Mouse (Mus musculus): ENCODE measurements around the gene Serpina10. TPM values are rescaled to one million over a fixed set of nuclear protein-coding genes. Genes with fewer than 3 reads are reported as not detected.
"Not testable (repeated sequence)": the region's sequence is repeated elsewhere in the genome, so short reads cannot be mapped to it uniquely, and the experiment has no call there.

Serpina10 gene
- total RNA-seq (2014; fragmentation: Nextera tagmentation) (not detected in 2 replicates), total RNA-seq (2017) (not detected in 2 replicates)

GRCm38 (mm10) chr12:103631203-103631612 is at the start of gene Serpina10:
Serpina10 (minus strand) TSS chr12:103631444.
- ATAC-seq (replicated peaks; ENCODE audit: poor library complexity, severe bottlenecking), result no peak

DNA sequence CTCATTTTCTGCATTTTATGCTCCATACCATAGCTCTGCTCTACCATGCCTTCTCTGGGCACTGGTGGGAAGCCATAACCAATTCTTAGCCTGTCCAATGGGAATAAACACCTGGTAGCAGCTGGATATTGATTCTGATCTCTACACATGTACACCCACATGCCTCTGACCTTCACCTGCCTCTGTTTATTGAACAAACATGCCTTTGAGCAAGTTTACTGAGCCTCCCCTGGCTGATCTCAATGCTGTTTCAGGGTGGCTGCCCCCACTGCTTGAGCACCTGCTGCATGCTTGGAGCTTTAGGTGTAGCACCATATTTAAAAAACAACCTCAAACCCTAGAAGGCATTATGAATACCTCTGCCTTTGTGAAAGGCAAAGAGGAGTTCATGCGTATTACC is 48.6 kb upstream of the Serpina10 start:
- not testable (repeated sequence) for ATAC-seq (replicated peaks; ENCODE audit: poor library complexity, severe bottlenecking)

DNA sequence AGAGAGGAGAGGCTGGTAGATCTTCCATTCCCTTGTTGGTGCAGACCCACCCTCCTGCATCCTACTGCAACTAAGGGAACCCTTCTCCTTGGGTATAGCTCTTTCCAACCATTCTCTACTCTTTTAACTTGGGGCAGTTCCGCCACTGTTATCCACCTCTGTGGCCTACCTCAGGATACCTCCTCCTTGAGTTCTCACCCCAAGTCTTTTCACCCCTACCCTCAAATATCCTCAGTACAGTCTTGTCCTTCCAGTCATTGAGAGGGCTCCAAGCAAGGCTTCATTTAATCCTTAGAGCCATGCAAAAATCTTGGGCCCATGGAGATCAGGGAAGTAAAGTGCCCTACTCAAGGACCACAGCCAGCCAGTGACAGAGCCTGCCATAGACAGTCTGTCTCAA is 44.8 kb upstream of the Serpina10 start, which contains the start of gene Serpina16:
Serpina16 (minus strand) TSS at position 101 of the 400 bp plus-strand sequence.
- ATAC-seq (replicated peaks; ENCODE audit: poor library complexity, severe bottlenecking), result no peak

DNA sequence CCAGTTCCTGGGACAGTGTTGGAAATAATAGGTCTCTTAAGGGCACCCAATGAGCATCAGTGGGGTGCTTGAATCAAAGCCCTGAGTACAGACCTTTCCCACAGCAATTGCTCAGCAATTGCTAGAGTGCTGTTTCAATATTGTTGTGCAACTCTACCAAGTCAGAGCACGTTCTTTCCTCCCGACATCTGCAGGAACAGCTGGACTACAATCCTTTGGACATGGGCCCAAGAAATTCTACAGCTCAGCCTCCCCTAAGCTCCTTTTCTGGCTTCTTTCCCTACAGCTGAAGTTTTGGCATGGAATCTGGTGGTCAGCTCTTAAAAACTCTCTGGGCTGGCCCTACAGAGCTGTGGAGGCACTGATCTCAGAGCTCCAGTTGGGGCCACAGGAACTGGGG is 41.9 kb upstream of the Serpina10 start:
- no peak for ATAC-seq (replicated peaks; ENCODE audit: poor library complexity, severe bottlenecking)

DNA sequence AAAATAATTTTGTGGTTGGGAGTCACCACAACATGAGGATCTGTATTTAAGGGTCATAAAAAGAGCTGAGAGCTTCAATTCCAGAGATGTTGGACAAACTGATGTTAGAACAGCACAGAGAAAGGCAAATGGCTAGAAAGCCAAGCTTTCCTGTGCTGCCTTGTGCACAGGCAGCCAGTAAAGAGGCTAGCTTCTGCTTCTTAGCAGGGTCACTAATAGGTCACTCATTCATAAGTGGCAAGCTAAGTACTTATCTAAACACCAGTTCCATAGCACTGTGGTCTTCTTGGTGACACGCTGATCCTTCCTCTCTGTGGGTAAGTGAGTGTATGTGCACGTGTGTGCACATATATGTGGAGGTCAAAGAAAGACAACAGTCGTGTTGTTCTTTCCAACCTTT is 40.2 kb upstream of the Serpina10 start:
- no peak for ATAC-seq (replicated peaks; ENCODE audit: poor library complexity, severe bottlenecking)

GRCm38 (mm10) chr12:103670964-103671363 is 39.7 kb upstream of the Serpina10 start:
- ATAC-seq (replicated peaks; ENCODE audit: poor library complexity, severe bottlenecking), result no peak

GRCm38 (mm10) chr12:103670344-103670743 is 39.1 kb upstream of the Serpina10 start:
- ATAC-seq (replicated peaks; ENCODE audit: poor library complexity, severe bottlenecking), result no peak

DNA sequence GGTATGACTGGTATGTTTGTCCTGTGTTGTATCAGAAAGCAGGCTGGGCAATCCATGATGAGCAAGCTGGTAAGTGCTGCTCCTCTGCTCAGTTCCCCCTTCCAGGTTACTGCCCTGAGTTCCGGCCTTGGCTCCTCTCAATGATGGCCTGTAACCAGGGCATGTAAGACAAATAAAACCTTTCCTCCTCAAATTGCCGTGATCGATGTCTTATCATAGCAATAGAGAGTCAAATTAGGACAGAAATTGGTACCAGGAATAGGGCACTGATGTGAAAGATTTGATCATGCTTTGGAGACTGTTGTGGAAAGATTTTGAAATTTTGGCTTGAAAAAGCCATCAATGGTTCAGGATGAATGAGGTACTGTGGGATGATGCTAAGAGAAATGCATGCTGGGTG is 34.0 kb upstream of the Serpina10 start:
- no peak for ATAC-seq (replicated peaks; ENCODE audit: poor library complexity, severe bottlenecking)

- ATAC-seq (replicated peaks; ENCODE audit: poor library complexity, severe bottlenecking), result not testable (repeated sequence)
Measured at GRCm38 (mm10) chr12:103662053-103662452, 30.8 kb upstream of the Serpina10 start.

GRCm38 (mm10) chr12:103660076-103660475 is 28.8 kb upstream of the Serpina10 start:
- no peak for ATAC-seq (replicated peaks; ENCODE audit: poor library complexity, severe bottlenecking)

DNA sequence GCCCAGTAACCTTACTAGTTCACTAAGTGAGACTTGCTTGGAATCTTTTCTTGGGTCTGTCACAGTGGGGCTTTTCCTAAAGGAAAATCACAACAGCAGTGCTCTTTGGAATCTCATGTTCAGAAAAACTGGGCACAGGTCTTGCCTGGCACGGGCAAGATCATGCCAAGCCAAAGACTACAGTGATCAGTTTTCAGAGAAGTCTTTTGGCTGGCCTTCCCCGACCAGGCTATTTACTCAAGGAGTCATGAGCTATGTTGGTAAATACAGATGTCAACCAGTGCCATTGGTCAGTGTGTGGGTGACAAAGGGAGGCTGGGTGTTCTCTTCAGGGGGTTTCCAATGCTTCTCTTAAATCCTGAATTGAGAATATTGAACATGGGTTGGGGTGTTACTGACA is 27.9 kb upstream of the Serpina10 start:
- no peak for ATAC-seq (replicated peaks; ENCODE audit: poor library complexity, severe bottlenecking)

GRCm38 (mm10) chr12:103657991-103658390 is 26.7 kb upstream of the Serpina10 start:
- ATAC-seq (replicated peaks; ENCODE audit: poor library complexity, severe bottlenecking), result no peak

- no peak for ATAC-seq (replicated peaks; ENCODE audit: poor library complexity, severe bottlenecking)
Measured at GRCm38 (mm10) chr12:103656848-103657626, 25.8 kb upstream of the Serpina10 start, which contains the start of gene Serpina6. Serpina6 (minus strand) TSS chr12:103657212.

DNA sequence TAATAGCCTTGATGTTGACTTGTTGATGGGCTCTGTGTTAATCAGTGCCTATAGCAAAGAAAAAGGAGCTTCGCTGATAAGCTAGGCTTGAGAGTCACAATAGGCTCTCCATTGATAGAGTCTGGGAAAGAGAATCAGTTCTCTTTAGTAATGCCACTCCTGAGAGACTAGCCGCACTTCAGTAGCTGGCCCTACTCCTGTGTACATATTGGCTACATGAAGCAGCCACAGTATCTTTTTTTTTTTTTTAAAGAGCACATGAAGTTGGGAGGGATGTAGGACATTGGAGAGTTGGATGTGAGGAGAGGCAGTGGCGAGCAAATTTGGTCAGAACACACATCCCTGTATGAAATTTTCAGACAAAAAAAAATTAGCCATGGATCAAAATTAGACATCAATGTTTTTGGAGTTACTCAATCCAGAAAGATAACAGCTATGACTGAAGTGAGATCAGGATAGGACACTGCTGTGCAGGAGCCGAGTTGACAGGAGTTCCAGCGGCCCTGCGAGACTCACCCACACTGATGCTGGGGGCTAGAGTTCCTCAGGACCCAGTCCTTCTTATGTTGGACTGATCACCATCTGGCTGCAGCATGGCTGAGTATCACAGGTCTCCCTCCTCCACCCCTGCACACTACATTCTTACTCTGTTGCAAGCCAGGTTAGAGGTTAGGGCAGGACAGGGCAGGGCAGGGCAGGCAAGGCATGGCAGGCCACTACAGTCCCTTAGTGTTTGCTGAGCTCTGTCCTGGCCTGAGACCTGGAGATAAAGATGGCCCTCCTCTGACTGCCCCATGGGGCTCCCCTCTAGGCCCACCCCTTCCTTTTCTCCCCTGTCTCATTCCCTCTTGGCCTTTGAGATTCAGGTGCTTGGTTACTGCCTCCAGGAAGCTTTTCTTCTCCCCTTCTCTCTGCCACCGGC is 24.1 kb upstream of the Serpina10 start:
- no peak for ATAC-seq (replicated peaks; ENCODE audit: poor library complexity, severe bottlenecking)

GRCm38 (mm10) chr12:103653836-103654235 is 22.6 kb upstream of the Serpina10 start:
- no peak for ATAC-seq (replicated peaks; ENCODE audit: poor library complexity, severe bottlenecking)

GRCm38 (mm10) chr12:103646314-103646713 is 15.1 kb upstream of the Serpina10 start:
- no peak for ATAC-seq (replicated peaks; ENCODE audit: poor library complexity, severe bottlenecking)

DNA sequence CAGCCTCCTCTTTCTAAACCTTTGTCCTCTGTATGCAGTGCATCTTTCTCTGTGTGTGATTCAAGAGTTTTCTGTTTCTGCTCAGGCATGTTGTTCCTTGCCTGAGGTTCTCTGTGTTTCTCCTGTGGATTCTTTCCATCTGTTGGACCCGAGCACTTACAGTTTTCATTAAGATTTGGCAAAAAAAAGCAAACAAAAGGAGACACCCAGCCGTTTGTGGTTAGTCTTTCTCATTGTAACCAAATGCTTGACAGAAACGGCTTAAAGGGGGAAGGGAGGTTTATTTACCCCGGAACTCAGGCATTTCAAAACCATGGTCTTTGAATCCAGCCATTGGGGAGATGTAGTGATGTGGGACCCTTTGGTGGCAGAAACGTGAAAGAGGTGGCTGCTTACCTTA is 13.4 kb upstream of the Serpina10 start:
- no peak for ATAC-seq (replicated peaks; ENCODE audit: poor library complexity, severe bottlenecking)

- no peak for ATAC-seq (replicated peaks; ENCODE audit: poor library complexity, severe bottlenecking)
Measured at GRCm38 (mm10) chr12:103643818-103644217, 12.6 kb upstream of the Serpina10 start.

- ATAC-seq (replicated peaks; ENCODE audit: poor library complexity, severe bottlenecking), result peak; percentile 68
Measured at GRCm38 (mm10) chr12:103643336-103643735, 12.1 kb upstream of the Serpina10 start.

DNA sequence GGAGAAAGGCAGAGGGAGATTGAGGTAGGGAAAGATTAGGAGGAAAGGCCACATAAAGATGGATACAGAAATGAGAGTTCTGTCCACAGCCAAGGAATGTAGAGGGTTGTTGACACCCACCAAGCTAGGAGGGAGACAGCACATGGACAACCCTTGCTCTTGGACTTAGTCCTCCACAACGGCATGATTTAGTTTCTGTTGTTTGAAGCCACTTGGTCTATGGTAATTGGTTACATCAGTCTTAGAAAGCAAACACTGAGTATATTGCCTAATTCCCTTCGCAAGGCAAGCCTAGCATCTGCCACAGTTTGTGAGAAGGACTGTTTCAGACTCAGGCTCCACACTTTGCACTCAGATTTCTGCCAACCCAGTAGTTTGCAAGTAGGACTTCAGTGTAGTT is 4.6 kb upstream of the Serpina10 start:
- no peak for ATAC-seq (replicated peaks; ENCODE audit: poor library complexity, severe bottlenecking)

DNA sequence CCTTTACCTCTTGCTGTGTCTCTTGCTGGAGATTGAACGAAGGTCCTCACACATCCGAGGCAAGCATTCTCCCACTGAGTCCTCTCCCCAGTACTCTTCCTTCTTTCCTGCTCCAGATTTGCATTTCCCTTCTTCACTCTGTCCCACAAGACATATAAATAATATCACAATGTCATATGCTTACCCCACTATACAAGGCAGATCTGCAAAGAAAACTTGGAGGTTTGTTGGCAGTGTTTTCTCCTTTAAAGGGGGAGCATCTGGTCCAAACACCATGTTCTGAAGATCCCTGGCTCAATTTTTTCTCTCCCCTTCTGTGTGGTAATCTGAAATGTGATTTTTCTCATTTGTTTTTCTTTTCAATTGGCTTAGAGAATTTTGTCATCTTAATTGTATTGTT is 3.2 kb upstream of the Serpina10 start:
- no peak for ATAC-seq (replicated peaks; ENCODE audit: poor library complexity, severe bottlenecking)
